Mouse (Mus musculus): Measurements from ENCODE around the gene Fam114a1.

Gene Fam114a1

GRCm38 (mm10) chr5:64969861-64970771, at the start of gene Fam114a1:
Fam114a1 (plus strand) TSS chr5:64970071.
- DNase-seq = peak; percentile 32

DNA sequence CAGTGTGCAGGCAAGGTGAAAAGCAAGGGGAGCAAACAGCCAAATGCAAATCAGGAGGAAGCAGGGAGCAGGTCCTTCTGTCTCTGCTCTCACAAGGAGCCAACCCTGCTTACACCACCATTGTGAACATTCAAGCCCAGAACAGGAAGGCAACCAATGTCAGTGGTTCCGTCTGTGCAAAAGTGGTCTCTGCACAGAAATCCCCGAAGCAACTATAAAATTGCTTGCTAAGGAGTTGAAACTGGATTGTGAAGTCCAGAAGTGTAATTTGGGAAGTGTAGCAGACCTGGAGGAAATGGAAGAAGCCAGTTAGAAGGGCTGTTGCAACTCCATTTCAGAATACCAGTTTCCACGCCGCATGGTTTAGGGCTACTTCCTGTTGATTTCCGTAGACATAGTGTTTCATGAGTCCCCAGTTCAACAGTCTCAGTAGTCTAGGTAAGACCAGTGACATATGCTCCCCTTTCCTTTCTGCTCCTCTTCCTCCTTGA, 46.9 kb upstream of the Fam114a1 start:
- DNase-seq = no peak

DNA sequence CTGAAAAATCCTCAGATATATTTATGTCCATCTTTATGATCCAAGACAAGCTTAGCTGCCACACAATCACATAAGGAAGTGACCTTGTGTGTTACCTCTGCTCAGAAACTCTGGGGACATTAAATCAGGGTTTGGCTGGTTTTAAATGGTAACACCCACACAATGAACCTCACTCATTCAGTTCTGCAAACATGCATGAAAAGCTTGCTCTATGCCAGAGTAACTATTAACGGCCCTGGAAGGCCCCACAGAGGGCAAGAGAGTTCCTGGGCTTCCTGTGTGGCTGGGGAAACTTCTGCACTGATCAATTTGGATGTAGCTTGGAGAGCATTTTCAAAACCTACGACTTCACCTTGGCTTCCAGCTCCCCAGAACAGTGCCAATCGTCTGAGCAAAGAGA, 37.7 kb upstream of the Fam114a1 start:
- DNase-seq = no peak

- no peak for DNase-seq
Observed at GRCm38 (mm10) chr5:64932775-64933174, 37.1 kb upstream of the Fam114a1 start.

GRCm38 (mm10) chr5:64951486-64951885, 18.4 kb upstream of the Fam114a1 start:
- DNase-seq = no peak

GRCm38 (mm10) chr5:64954931-64955330, 14.9 kb upstream of the Fam114a1 start:
- no peak for DNase-seq

- no peak for DNase-seq
Observed at GRCm38 (mm10) chr5:64958991-64959842, 10.7 kb upstream of the Fam114a1 start.

DNA sequence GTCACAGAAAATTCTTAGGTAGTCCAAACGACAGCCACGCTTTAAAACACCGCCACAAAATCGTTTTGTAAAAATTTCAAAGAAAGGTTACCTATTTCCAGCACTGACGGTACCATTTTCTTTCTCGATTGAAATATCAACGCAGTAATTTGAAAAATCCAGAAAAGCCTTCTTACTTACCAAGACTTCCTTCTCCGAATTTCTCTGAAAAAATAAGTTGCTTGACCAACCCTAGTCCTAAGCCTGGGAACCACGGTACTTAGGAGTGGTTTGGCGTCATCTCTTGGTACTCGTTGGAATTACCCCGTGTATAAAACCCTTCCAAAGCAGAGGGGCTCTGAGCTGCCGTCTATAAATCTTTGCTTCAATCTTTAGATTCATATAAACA, 10.0 kb upstream of the Fam114a1 start, which contains the start of gene Tlr6:
Gene Tlr6 (minus strand): TSS at position 255 of the 388 bp plus-strand sequence.
- DNase-seq = peak; percentile 70

DNA sequence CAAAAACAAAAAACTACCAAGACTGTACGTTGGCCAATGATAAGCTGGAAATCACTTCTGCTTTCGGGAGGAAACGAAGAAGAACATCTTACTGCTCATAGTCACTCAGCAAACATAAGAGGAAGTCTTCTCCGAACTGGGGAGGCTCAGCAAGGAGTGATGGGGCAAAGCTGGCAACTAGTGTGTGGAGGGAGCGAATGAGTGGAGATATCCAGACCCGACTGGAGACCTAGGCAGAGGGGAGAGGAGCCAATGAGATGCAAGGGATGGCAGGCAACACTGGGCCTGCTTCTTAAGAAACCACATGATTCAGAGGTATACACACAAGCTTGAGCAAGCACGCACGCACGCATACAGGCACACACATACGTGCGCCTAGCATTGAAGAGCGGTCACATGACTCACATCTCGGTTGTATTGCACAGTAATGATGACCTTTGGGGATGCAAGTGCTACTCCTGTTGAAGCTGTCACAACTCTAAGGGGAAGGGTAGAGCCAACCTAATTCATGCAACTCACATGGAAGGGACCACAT, 8.9 kb upstream of the Fam114a1 start:
- DNase-seq = no peak

- DNase-seq = no peak
Observed at GRCm38 (mm10) chr5:64963271-64963670, 6.6 kb upstream of the Fam114a1 start.

GRCm38 (mm10) chr5:64963735-64964134, 6.1 kb upstream of the Fam114a1 start:
- DNase-seq = no peak

GRCm38 (mm10) chr5:64968961-64969860, 660 bp upstream of the Fam114a1 start:
- DNase-seq = no peak

- no peak for DNase-seq
Observed at GRCm38 (mm10) chr5:64975121-64975520, 5.2 kb downstream of the Fam114a1 start.

GRCm38 (mm10) chr5:64977128-64977527, 7.3 kb downstream of the Fam114a1 start:
- DNase-seq = no peak

DNA sequence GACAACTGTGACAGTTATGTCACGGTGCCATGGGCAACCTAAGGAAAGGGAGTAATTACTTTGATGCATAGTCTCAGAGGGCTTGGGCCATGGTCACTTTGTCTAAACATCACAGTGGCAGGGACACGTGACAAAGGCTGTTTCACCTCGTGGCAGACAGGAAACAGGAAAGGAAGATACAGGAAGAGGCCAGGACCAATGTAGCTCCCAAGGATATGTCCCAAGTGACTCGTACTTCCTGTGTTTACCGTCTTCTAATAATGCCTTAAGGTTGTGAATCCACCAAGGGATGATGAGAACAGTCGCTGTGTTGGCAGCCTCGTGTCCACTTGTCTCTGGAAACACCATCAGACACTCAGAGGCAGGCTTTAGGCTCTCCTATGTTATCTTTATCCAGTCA, 16.1 kb downstream of the Fam114a1 start:
- no peak for DNase-seq

GRCm38 (mm10) chr5:64989940-64990339, 20.1 kb downstream of the Fam114a1 start:
- no peak for DNase-seq

GRCm38 (mm10) chr5:64992540-64992939, 22.7 kb downstream of the Fam114a1 start:
- no peak for DNase-seq

DNA sequence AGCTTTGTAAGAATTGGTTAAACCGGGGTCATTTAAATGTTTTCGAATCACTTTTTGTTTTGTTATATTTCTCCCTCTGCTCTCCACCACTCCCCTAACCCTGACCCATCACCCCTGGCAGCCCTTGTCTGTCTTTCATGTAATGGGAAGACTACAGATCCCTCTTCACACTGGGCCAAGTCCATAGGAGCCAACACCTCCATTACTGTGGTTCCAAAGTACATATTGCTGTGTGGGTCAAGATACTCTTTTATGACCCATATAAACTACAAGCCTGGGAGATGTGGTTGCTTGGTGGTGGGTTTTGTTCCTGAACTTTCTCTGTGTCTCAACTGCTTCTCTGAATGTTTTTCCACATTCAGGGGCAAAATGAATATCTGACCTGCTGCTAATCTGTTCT, 25.5 kb downstream of the Fam114a1 start:
- no peak for DNase-seq

GRCm38 (mm10) chr5:65002940-65003824, 33.3 kb downstream of the Fam114a1 start:
- DNase-seq = no peak

GRCm38 (mm10) chr5:65003946-65004535, 34.2 kb downstream of the Fam114a1 start:
- DNase-seq = no peak

GRCm38 (mm10) chr5:65005251-65005650, 35.4 kb downstream of the Fam114a1 start:
- DNase-seq = no peak
